Mouse (Mus musculus): ENCODE results near the gene Hs6st3.

Hs6st3 gene

DNA sequence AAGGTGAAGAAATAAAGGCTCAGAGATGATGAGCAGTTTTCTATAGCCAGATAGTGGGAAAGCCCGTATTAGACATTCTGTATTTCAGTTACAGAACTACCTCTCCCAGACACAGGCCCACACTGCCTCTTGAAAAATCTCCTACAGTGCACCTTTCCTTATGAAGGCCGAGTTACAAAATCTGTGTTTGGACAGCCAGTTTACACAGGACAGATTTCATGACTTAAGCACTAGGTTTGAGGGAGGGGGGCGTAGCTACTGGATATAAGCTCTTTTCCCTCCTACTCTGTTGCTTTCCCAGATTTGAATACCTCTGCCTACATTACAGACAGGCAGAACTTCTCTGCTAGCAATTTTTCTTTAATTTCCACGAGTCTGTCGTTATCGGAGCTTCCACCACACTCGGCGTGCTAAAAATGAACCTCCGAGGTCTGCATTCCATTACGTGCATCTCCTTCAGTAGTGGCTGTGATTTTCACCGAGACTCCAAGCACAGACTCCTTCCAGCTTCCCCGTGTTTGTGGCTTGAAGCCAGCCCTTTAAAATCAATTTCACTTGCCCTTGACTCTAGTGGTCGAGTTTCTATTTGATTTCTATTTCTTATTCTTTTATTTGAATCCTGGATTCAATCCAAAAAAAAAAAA lies 770.0 kb downstream of the Hs6st3 start:
- DNase-seq (ENCODE audit: low spot score), result no peak

DNA sequence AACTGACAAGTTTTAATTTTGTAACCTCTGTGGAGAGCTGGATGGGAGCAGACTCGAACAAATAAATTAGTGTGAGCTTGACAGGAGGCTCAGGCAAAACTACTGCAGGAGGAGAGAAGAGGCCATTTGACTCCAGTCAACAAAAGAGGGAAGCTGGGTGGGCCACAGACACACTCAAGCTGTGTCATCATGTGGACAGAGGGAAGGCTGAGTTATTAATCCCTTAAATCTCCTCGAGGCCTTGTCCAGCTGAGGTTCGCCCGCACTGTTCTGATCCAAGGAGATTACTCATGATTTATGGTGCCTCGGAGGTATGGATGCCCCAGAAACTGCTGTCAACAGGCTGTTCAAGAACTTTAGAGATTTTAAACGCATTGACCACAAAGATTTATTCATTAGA lies 776.4 kb downstream of the Hs6st3 start:
- no peak for DNase-seq (ENCODE audit: low spot score)

DNA sequence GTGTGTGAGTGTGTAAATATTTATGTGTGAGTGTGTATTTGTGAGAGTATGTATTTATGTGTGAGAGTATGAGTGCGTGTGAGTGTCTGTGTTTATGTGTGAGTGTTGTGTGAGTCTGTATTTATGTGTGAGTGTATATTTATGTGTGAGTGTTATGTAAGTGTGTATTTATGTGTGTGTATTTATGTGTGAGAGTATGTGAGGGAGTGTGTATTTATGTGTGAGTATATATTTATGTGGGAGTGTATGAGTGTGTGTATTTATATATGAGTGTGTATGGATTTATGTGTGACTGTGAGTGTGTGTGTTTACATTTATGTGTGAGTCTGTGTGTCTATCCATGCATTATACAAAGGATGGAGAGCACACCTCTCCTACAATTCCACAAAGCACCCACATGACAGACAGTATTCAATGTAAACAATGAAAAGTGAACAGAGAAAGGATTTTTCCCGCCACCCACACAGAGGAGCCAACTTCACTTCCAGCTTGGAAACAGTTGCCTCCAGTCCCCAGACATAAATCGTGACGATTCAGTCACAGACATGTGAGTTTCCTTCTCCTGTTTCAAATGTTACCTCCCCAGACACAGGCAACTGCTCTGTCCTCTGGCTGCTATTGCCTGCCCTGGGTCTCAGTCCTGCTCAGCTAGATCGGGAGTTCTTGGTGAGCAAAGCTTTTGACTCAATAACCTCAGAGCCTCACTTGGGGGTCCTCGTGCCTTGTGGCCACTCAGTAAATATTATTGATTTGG lies 780.3 kb downstream of the Hs6st3 start:
- no peak for DNase-seq (ENCODE audit: low spot score)

DNA sequence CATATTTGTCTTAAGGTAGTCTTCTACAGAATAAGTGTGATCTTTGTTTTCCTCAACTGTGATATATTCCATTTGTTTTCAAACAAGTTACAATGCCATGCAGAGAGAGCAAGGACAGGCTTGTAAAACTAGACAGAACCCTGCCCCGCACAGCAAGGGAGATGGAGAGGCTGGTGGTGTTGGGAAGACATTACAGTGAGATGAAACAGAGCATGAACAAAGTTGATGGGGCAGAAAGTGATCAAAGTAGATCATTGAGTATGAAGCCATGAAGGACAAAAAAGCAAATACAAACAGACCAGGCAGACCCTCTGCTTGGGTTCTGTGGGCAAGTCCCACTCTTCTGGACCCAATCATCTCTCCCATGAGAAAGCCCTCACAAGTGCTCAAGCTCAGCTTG lies 781.0 kb downstream of the Hs6st3 start:
- no peak for DNase-seq (ENCODE audit: low spot score)

Measured in ovary, adult 18-20 months (tissue).